Mouse (Mus musculus): ENCODE measurements around the gene Cd47.
"Not testable (repeated sequence)": the region's sequence is repeated elsewhere in the genome, so short reads cannot be mapped to it uniquely, and the experiment has no call there.

Gene Cd47

GRCm38 (mm10) chr16:49787714-49788113, 12.6 kb upstream of the Cd47 start:
- DNase-seq (ENCODE audit: low read depth, low spot score) = no peak

- DNase-seq (ENCODE audit: low read depth, low spot score) = no peak
Measured at GRCm38 (mm10) chr16:49790575-49791465, 9.5 kb upstream of the Cd47 start.

GRCm38 (mm10) chr16:49792446-49792878, 7.9 kb upstream of the Cd47 start:
- DNase-seq (ENCODE audit: low read depth, low spot score) = no peak

GRCm38 (mm10) chr16:49793596-49793995, 6.7 kb upstream of the Cd47 start:
- no peak for DNase-seq (ENCODE audit: low read depth, low spot score)

- no peak for DNase-seq (ENCODE audit: low read depth, low spot score)
Measured at GRCm38 (mm10) chr16:49796271-49796670, 4.1 kb upstream of the Cd47 start.

GRCm38 (mm10) chr16:49796954-49797353, 3.4 kb upstream of the Cd47 start:
- DNase-seq (ENCODE audit: low read depth, low spot score) = no peak

- DNase-seq (ENCODE audit: low read depth, low spot score) = no peak
Measured at GRCm38 (mm10) chr16:49798790-49799189, 1.5 kb upstream of the Cd47 start.

GRCm38 (mm10) chr16:49800996-49801395, 663 bp downstream of the Cd47 start:
- no peak for DNase-seq (ENCODE audit: low read depth, low spot score)

GRCm38 (mm10) chr16:49801399-49801798, 1.1 kb downstream of the Cd47 start:
- DNase-seq (ENCODE audit: low read depth, low spot score) = no peak

- no peak for DNase-seq (ENCODE audit: low read depth, low spot score)
Measured at GRCm38 (mm10) chr16:49802993-49803392, 2.7 kb downstream of the Cd47 start.

- no peak for DNase-seq (ENCODE audit: low read depth, low spot score)
Measured at GRCm38 (mm10) chr16:49803932-49804461, 3.7 kb downstream of the Cd47 start.

- no peak for DNase-seq (ENCODE audit: low read depth, low spot score)
Measured at GRCm38 (mm10) chr16:49806920-49807319, 6.6 kb downstream of the Cd47 start.

- DNase-seq (ENCODE audit: low read depth, low spot score) = no peak
Measured at GRCm38 (mm10) chr16:49807419-49807841, 7.1 kb downstream of the Cd47 start.

- DNase-seq (ENCODE audit: low read depth, low spot score) = no peak
Measured at GRCm38 (mm10) chr16:49807862-49808430, 7.6 kb downstream of the Cd47 start.

GRCm38 (mm10) chr16:49811897-49812296, 11.6 kb downstream of the Cd47 start:
- no peak for DNase-seq (ENCODE audit: low read depth, low spot score)

GRCm38 (mm10) chr16:49812821-49813616, 12.7 kb downstream of the Cd47 start:
- no peak for DNase-seq (ENCODE audit: low read depth, low spot score)

- no peak for DNase-seq (ENCODE audit: low read depth, low spot score)
Measured at GRCm38 (mm10) chr16:49814419-49814818, 14.1 kb downstream of the Cd47 start.

- no peak for DNase-seq (ENCODE audit: low read depth, low spot score)
Measured at GRCm38 (mm10) chr16:49816889-49817288, 16.6 kb downstream of the Cd47 start.

- no peak for DNase-seq (ENCODE audit: low read depth, low spot score)
Measured at GRCm38 (mm10) chr16:49818146-49818545, 17.8 kb downstream of the Cd47 start.

- no peak for DNase-seq (ENCODE audit: low read depth, low spot score)
Measured at GRCm38 (mm10) chr16:49818627-49819026, 18.3 kb downstream of the Cd47 start.

GRCm38 (mm10) chr16:49819494-49819893, 19.2 kb downstream of the Cd47 start:
- DNase-seq (ENCODE audit: low read depth, low spot score) = no peak

GRCm38 (mm10) chr16:49830911-49831310, 30.6 kb downstream of the Cd47 start:
- not testable (repeated sequence) for DNase-seq (ENCODE audit: low read depth, low spot score)

Data from c-Kit-negative CD71-positive TER-119-positive erythroid progenitor cells, embryonic 14.5 days (primary cell).